Mouse (Mus musculus) cerebellum, adult 9-11 months (tissue): Measurements from ENCODE around the gene Lrrc23.

ENCODE experiments used
- DNase-seq: peaks from one replicate; pipeline ENCODE4 v3.0.0; 2022

The Lrrc23 gene

GRCm38 (mm10) chr6:124767536-124767919, 12.0 kb downstream of the Lrrc23 start:
- DNase-seq = peak; percentile 54

- DNase-seq = no peak
Measured at GRCm38 (mm10) chr6:124765951-124766350, 13.6 kb downstream of the Lrrc23 start.

- peak; percentile 89 for DNase-seq
Measured at GRCm38 (mm10) chr6:124759259-124759658, 20.3 kb downstream of the Lrrc23 start.

- DNase-seq = peak; percentile 56
Measured at GRCm38 (mm10) chr6:124758849-124759232, 20.7 kb downstream of the Lrrc23 start.

GRCm38 (mm10) chr6:124757909-124758848, 21.3 kb downstream of the Lrrc23 start:
- peak; percentile 87 for DNase-seq

- DNase-seq = peak; percentile 58
Measured at GRCm38 (mm10) chr6:124757351-124757880, 22.1 kb downstream of the Lrrc23 start.

GRCm38 (mm10) chr6:124756652-124757350, 22.7 kb downstream of the Lrrc23 start:
- peak; percentile 89 for DNase-seq

- peak; percentile 83 for DNase-seq
Measured at GRCm38 (mm10) chr6:124755831-124756595, 23.5 kb downstream of the Lrrc23 start, which contains the start of the genes Gm45234 and Atn1. Gene Gm45234 (minus strand): TSS chr6:124756021. Gene Atn1 (minus strand): TSS chr6:124756524.

GRCm38 (mm10) chr6:124755306-124755705, 24.2 kb downstream of the Lrrc23 start:
- no peak for DNase-seq

- DNase-seq = no peak
Measured at GRCm38 (mm10) chr6:124753861-124754260, 25.7 kb downstream of the Lrrc23 start.

- no peak for DNase-seq
Measured at GRCm38 (mm10) chr6:124750405-124750804, 29.1 kb downstream of the Lrrc23 start.

- DNase-seq = peak; percentile 67
Measured at GRCm38 (mm10) chr6:124746654-124747632, 32.6 kb downstream of the Lrrc23 start.

GRCm38 (mm10) chr6:124746296-124746605, 33.3 kb downstream of the Lrrc23 start:
- DNase-seq = no peak

GRCm38 (mm10) chr6:124745490-124746295, 33.8 kb downstream of the Lrrc23 start:
- DNase-seq = peak; percentile 97

GRCm38 (mm10) chr6:124744755-124745321, 34.7 kb downstream of the Lrrc23 start:
- DNase-seq = peak; percentile 86

- peak; percentile 66 for DNase-seq
Measured at GRCm38 (mm10) chr6:124743647-124744046, 35.9 kb downstream of the Lrrc23 start.

GRCm38 (mm10) chr6:124742839-124743514, 36.5 kb downstream of the Lrrc23 start:
- peak; percentile 72 for DNase-seq

GRCm38 (mm10) chr6:124741842-124742241, 37.7 kb downstream of the Lrrc23 start:
- no peak for DNase-seq

GRCm38 (mm10) chr6:124740888-124741761, 38.4 kb downstream of the Lrrc23 start, which contains the start of gene Grcc10:
Gene Grcc10 (minus strand): TSS chr6:124741374.
- DNase-seq = peak; percentile 92
